Mouse (Mus musculus): ENCODE data around the gene Spaca4. TPM values are rescaled to one million over a fixed set of nuclear protein-coding genes. Genes with fewer than 3 reads are reported as not detected.

Gene Spaca4
- polyA plus RNA-seq, 2 experiments, result not detected

DNA sequence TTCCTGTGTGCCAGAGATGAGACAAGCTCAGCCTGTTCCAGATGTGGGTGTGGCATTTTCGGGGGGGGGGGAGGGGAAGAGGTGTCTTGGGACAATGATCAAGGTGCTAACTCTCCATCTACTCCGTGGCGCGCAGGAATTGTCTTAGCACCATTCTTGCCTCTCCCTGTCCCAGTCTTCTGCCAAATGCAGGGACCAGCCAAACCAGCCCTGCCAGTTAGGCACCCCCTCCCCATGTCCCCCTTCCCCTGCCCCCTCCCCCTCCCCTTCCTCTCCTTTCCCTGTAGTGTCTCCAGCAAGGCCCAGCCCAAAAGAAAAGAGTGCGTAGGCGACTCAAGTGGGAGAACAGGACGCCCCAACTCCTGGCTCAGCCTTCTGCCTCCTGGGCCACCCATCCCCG, 41.2 kb upstream of the Spaca4 start:
- no peak overlapping the region for H3K4me2 ChIP-seq (replicated peaks; ENCODE audit: low read depth, low read length, severe bottlenecking)
- H3K27ac ChIP-seq (replicated peaks; ENCODE audit: low read depth, low read length), result no peak overlapping the region
- H3K9me3 ChIP-seq (ENCODE audit: control insufficient read depth, low read length), result no peaks in the 10 kb centered on the region
- DNase-seq (ENCODE audit: low spot score) (no peak), ATAC-seq (ENCODE audit: low FRiP score, low read depth) (no peak)
- H3K4me1 ChIP-seq (ENCODE audit: control insufficient read depth, insufficient read depth, low read length), result peaks cover 2% of the 10 kb centered on the region; the same call in 1 of the 2 replicates
- WGBS, result 58% methylated on average over 8 of the region's 8 CpGs
- H3K27me3 ChIP-seq (ENCODE audit: control insufficient read depth, insufficient read depth, low read length), result no peaks in the 10 kb centered on the region
- TF ChIP-seq POLR2A (IDR thresholded peaks at IDR 0.05; ENCODE audit: borderline replicate concordance, extremely low read depth, insufficient read depth, insufficient read length), result no peak
- H3K4me3 ChIP-seq (replicated peaks; ENCODE audit: low read length), result no peak overlapping the region
- H3K9ac ChIP-seq (ENCODE audit: low read depth, low read length, severe bottlenecking), result no peak overlapping the region
- H3K36me3 ChIP-seq (ENCODE audit: control insufficient read depth, insufficient read depth, low read length), result no peaks in the 10 kb centered on the region

- Histone ChIP-seq H3K27ac (replicated peaks; ENCODE audit: low read depth, low read length) (no peak overlapping the region), H3K9me3 (ENCODE audit: control insufficient read depth, low read length) (no peaks in the 10 kb centered on the region)
- TF ChIP-seq POLR2A (IDR thresholded peaks at IDR 0.05; ENCODE audit: borderline replicate concordance, extremely low read depth, insufficient read depth, insufficient read length), result no peak
Measured at GRCm38 (mm10) chr7:45765995-45766394, 40.4 kb upstream of the Spaca4 start.

DNA sequence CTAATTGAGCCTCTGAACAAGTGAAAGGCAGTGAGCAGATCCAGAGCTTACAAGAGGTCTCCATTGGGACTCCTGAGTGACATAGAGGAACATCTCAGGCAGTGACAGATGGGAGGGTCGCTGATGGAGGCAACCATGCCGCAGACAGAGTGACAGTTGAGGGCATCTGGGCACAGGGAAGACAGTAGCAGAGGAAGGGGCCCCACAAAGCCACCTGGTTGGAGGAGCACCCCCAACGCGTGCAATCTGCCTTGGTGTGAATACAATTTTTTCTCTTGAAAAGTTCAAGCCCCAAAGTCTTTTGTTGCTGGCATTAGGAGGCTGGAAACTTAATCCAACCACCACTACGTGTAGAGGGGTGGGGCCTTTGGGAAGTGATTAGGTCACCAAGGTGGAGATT, 34.5 kb upstream of the Spaca4 start:
- peaks cover 3% of the 10 kb centered on the region; the same call in 1 of the 2 replicates for H3K4me1 ChIP-seq (ENCODE audit: control insufficient read depth, insufficient read depth, low read length)
- 56% methylated on average over 5 of the region's 5 CpGs for WGBS
- no peaks in the 10 kb centered on the region for H3K9me3 ChIP-seq (ENCODE audit: control insufficient read depth, low read length)
- no peak overlapping the region for H3K9ac ChIP-seq (ENCODE audit: low read depth, low read length, severe bottlenecking)
- H3K4me2 ChIP-seq (replicated peaks; ENCODE audit: low read depth, low read length, severe bottlenecking), result no peak overlapping the region
- no peak for DNase-seq (ENCODE audit: low spot score)
- no peak for TF ChIP-seq POLR2A (IDR thresholded peaks at IDR 0.05; ENCODE audit: borderline replicate concordance, extremely low read depth, insufficient read depth, insufficient read length)
- H3K36me3 ChIP-seq (ENCODE audit: control insufficient read depth, insufficient read depth, low read length), result no peaks in the 10 kb centered on the region
- no peak overlapping the region for H3K4me3 ChIP-seq (replicated peaks; ENCODE audit: low read length)
- ATAC-seq (ENCODE audit: low FRiP score, low read depth), result no peak
- no peak overlapping the region for H3K27ac ChIP-seq (replicated peaks; ENCODE audit: low read depth, low read length)
- peaks cover 24% of the 10 kb centered on the region for H3K27me3 ChIP-seq (ENCODE audit: control insufficient read depth, insufficient read depth, low read length)

More at GRCm38 (mm10) chr7:45765995-45766394, 40.4 kb upstream of the Spaca4 start:
- no peak overlapping the region for H3K4me3 ChIP-seq (replicated peaks; ENCODE audit: low read length)
- H3K36me3 ChIP-seq (ENCODE audit: control insufficient read depth, insufficient read depth, low read length), result no peaks in the 10 kb centered on the region
- no peak overlapping the region for H3K4me2 ChIP-seq (replicated peaks; ENCODE audit: low read depth, low read length, severe bottlenecking)
- DNase-seq (ENCODE audit: low spot score), result no peak
- H3K9ac ChIP-seq (ENCODE audit: low read depth, low read length, severe bottlenecking), result no peak overlapping the region
- 52% methylated on average over 8 of the region's 8 CpGs for WGBS
- no peak for ATAC-seq (ENCODE audit: low FRiP score, low read depth)
- H3K27me3 ChIP-seq (ENCODE audit: control insufficient read depth, insufficient read depth, low read length), result no peaks in the 10 kb centered on the region
- H3K4me1 ChIP-seq (ENCODE audit: control insufficient read depth, insufficient read depth, low read length), result peaks cover 2% of the 10 kb centered on the region; the same call in 1 of the 2 replicates

- no peak for DNase-seq (ENCODE audit: low spot score)
- no peak for TF ChIP-seq POLR2A (IDR thresholded peaks at IDR 0.05; ENCODE audit: borderline replicate concordance, extremely low read depth, insufficient read depth, insufficient read length)
- peak overlapping the region; percentile 38 for H3K4me2 ChIP-seq (replicated peaks; ENCODE audit: low read depth, low read length, severe bottlenecking)
- H3K27me3 ChIP-seq (ENCODE audit: control insufficient read depth, insufficient read depth, low read length), result peaks cover 24% of the 10 kb centered on the region
- 4% methylated on average over 15 of the region's 27 CpGs for WGBS
- H3K27ac ChIP-seq (replicated peaks; ENCODE audit: low read depth, low read length), result no peak overlapping the region
- H3K4me1 ChIP-seq (ENCODE audit: control insufficient read depth, insufficient read depth, low read length), result peaks cover 3% of the 10 kb centered on the region; the same call in 1 of the 2 replicates
- H3K9me3 ChIP-seq (ENCODE audit: control insufficient read depth, low read length), result no peaks in the 10 kb centered on the region
- no peaks in the 10 kb centered on the region for H3K36me3 ChIP-seq (ENCODE audit: control insufficient read depth, insufficient read depth, low read length)
- peak overlapping the region; percentile 18; the same call in 1 of the 2 replicates for H3K4me3 ChIP-seq (replicated peaks; ENCODE audit: low read length)
- no peak for ATAC-seq (ENCODE audit: low FRiP score, low read depth)
- H3K9ac ChIP-seq (ENCODE audit: low read depth, low read length, severe bottlenecking), result peak overlapping the region; percentile 34
Measured at GRCm38 (mm10) chr7:45759400-45759799, 33.8 kb upstream of the Spaca4 start.

DNA sequence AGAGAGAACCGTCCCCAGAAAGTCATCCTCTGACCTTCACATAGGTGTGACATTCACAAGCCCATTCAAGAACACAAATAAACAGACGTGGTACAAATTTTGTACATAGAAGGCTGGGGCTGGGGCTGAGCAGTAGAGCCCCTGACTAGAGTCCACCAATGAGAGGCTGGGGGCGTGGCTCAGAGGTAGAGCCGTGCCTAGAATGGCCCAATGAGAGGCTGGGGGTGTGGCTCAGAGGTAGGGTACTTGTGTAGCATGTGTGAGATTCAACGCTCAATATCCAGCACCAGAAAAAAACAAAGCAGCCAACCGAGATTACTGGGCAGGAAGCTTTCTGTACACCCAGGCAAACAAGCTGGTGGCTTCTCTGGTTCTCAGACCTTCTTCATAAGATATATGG, 30.1 kb upstream of the Spaca4 start:
- ATAC-seq (ENCODE audit: low FRiP score, low read depth), result no peak
- Histone ChIP-seq H3K4me3 (replicated peaks; ENCODE audit: low read length) (no peak overlapping the region), H3K27ac (replicated peaks; ENCODE audit: low read depth, low read length) (no peak overlapping the region), H3K9ac (ENCODE audit: low read depth, low read length, severe bottlenecking) (no peak overlapping the region), H3K36me3 (ENCODE audit: control insufficient read depth, insufficient read depth, low read length) (no peaks in the 10 kb centered on the region), H3K27me3 (ENCODE audit: control insufficient read depth, insufficient read depth, low read length) (peaks cover 24% of the 10 kb centered on the region), H3K4me1 (ENCODE audit: control insufficient read depth, insufficient read depth, low read length) (peaks cover 3% of the 10 kb centered on the region; the same call in 1 of the 2 replicates), H3K9me3 (ENCODE audit: control insufficient read depth, low read length) (no peaks in the 10 kb centered on the region), H3K4me2 (replicated peaks; ENCODE audit: low read depth, low read length, severe bottlenecking) (no peak overlapping the region)
- WGBS, result 54% methylated on average over 6 of the region's 6 CpGs
- DNase-seq (ENCODE audit: low spot score), result no peak
- TF ChIP-seq POLR2A (IDR thresholded peaks at IDR 0.05; ENCODE audit: borderline replicate concordance, extremely low read depth, insufficient read depth, insufficient read length), result no peak

GRCm38 (mm10) chr7:45750162-45750561, 24.5 kb upstream of the Spaca4 start:
- Histone ChIP-seq H3K4me1 (ENCODE audit: control insufficient read depth, insufficient read depth, low read length) (no peaks in the 10 kb centered on the region), H3K4me3 (replicated peaks; ENCODE audit: low read length) (no peak overlapping the region), H3K4me2 (replicated peaks; ENCODE audit: low read depth, low read length, severe bottlenecking) (no peak overlapping the region), H3K9ac (ENCODE audit: low read depth, low read length, severe bottlenecking) (no peak overlapping the region), H3K36me3 (ENCODE audit: control insufficient read depth, insufficient read depth, low read length) (no peaks in the 10 kb centered on the region), H3K27ac (replicated peaks; ENCODE audit: low read depth, low read length) (no peak overlapping the region), H3K27me3 (ENCODE audit: control insufficient read depth, insufficient read depth, low read length) (no peaks in the 10 kb centered on the region), H3K9me3 (ENCODE audit: control insufficient read depth, low read length) (no peaks in the 10 kb centered on the region; the same call in 1 of the 2 replicates)
- ATAC-seq (ENCODE audit: low FRiP score, low read depth) (no peak), DNase-seq (ENCODE audit: low spot score) (no peak)
- TF ChIP-seq POLR2A (IDR thresholded peaks at IDR 0.05; ENCODE audit: borderline replicate concordance, extremely low read depth, insufficient read depth, insufficient read length), result no peak
- WGBS, result 64% methylated on average over 9 of the region's 9 CpGs
